Mouse (Mus musculus) CD4-positive helper T cell, adult 2 months (primary cell): Measurements from ENCODE around the gene Gm9817.

Source experiments
- DNase-seq: peaks from one replicate; pipeline ENCODE4 v3.0.0-alpha.2; 2012; ENCODE audit warnings: low read depth, missing footprints, low spot score

The Gm9817 gene

GRCm38 (mm10) chr13:45089846-45090245, 11.4 kb downstream of the Gm9817 start:
- DNase-seq: no peak

GRCm38 (mm10) chr13:45092816-45093215, 14.3 kb downstream of the Gm9817 start:
- DNase-seq: no peak

GRCm38 (mm10) chr13:45095028-45095427, 16.5 kb downstream of the Gm9817 start:
- DNase-seq: no peak

GRCm38 (mm10) chr13:45099582-45100229, 21.2 kb downstream of the Gm9817 start:
- DNase-seq: no peak

GRCm38 (mm10) chr13:45106480-45106879, 28.0 kb downstream of the Gm9817 start:
- DNase-seq: no peak

GRCm38 (mm10) chr13:45108851-45109390, 30.4 kb downstream of the Gm9817 start:
- no peak for DNase-seq

- no peak for DNase-seq
These were observed 39.9 kb downstream of the Gm9817 start for GRCm38 (mm10) chr13:45118375-45118774.

GRCm38 (mm10) chr13:45118822-45119221, 40.3 kb downstream of the Gm9817 start:
- no peak for DNase-seq
